16 mouse cellular contexts compared by ENCODE assay signal in genomic region chr13:99545201-99545600, GRCm38 (mm10).
"Had no signal": no experiment of that assay in that cellular context is flagged by ENCODE, and none has a peak within 500 bp of the region (broad histone marks: within the 10 kb centered on the region; RNA-seq: fewer than 3 reads in every experiment).

No protein-coding gene starts in this region.

- H3K4me1 ChIP-seq: liver, embryonic 13.5 days had no signal

- H3K36me3 ChIP-seq: liver, embryonic 13.5 days; midbrain, embryonic 12.5 days; neural tube, embryonic 13.5 days; stomach, embryonic 15.5 days had no signal

- H3K4me3 ChIP-seq: left cerebral cortex, adult 2 months; liver, embryonic 13.5 days; midbrain, embryonic 12.5 days; myocyte; neural tube, embryonic 13.5 days; stomach, embryonic 15.5 days had no signal

- H3K27me3 ChIP-seq: liver, embryonic 13.5 days; midbrain, embryonic 12.5 days; stomach, embryonic 15.5 days had no signal

- H3K9ac ChIP-seq: liver, embryonic 13.5 days; midbrain, embryonic 12.5 days; neural tube, embryonic 13.5 days; stomach, embryonic 15.5 days had no signal

- ATAC-seq: intestine, embryonic 16.5 days; midbrain, embryonic 16.5 days had no signal

- H3K4me2 ChIP-seq: liver, embryonic 13.5 days; midbrain, embryonic 12.5 days; neural tube, embryonic 13.5 days; stomach, embryonic 15.5 days had no signal

- H3K27ac ChIP-seq: left cerebral cortex, adult 2 months; liver, embryonic 13.5 days; midbrain, embryonic 12.5 days; neural tube, embryonic 13.5 days; stomach, embryonic 15.5 days had no signal

- H3K9me3 ChIP-seq: liver, embryonic 13.5 days; midbrain, embryonic 12.5 days; neural tube, embryonic 13.5 days; stomach, embryonic 15.5 days had no signal

- DNase-seq: layer of hippocampus, postnatal 36 days; liver, embryonic 13.5 days; lung, adult 2 months; lung, postnatal 14 days; lung, postnatal 4 days; retina, postnatal 1 day; right cerebral cortex, postnatal 25 days; spleen, adult 18-20 months; thymus, postnatal 25 days had no signal
